Mouse (Mus musculus) mesoderm, embryonic 11.5 days (tissue): ENCODE measurements around the gene Gm6408.
"Not testable (repeated sequence)": the region's sequence is repeated elsewhere in the genome, so short reads cannot be mapped to it uniquely, and the experiment has no call there.

Experiments
- DNase-seq: peaks from one replicate; pipeline ENCODE4 v3.0.0-alpha.2; 2012; ENCODE audit warnings: low read depth, low spot score

The Gm6408 gene

GRCm38 (mm10) chr5:146481665-146482064 is at the start of gene Gm6408:
TSS of gene Gm6408 (plus strand) at chr5:146481965.
- DNase-seq = not testable (repeated sequence)

- no peak for DNase-seq
Observed at GRCm38 (mm10) chr5:146432476-146432875, 49.3 kb upstream of the Gm6408 start.

GRCm38 (mm10) chr5:146435316-146435715 is 46.4 kb upstream of the Gm6408 start:
- DNase-seq = no peak

GRCm38 (mm10) chr5:146436796-146437195 is 45.0 kb upstream of the Gm6408 start:
- DNase-seq = no peak

GRCm38 (mm10) chr5:146439152-146439781 is 42.5 kb upstream of the Gm6408 start:
- DNase-seq = no peak

GRCm38 (mm10) chr5:146440273-146440672 is 41.5 kb upstream of the Gm6408 start:
- no peak for DNase-seq

- no peak for DNase-seq
Observed at GRCm38 (mm10) chr5:146442767-146443166, 39.0 kb upstream of the Gm6408 start.

- DNase-seq = no peak
Observed at GRCm38 (mm10) chr5:146446633-146447032, 35.1 kb upstream of the Gm6408 start.

GRCm38 (mm10) chr5:146451592-146452254 is 30.0 kb upstream of the Gm6408 start:
- DNase-seq = no peak

- DNase-seq = no peak
Observed at GRCm38 (mm10) chr5:146453556-146453955, 28.2 kb upstream of the Gm6408 start.

- DNase-seq = no peak
Observed at GRCm38 (mm10) chr5:146461612-146462011, 20.2 kb upstream of the Gm6408 start.

- no peak for DNase-seq
Observed at GRCm38 (mm10) chr5:146466663-146467062, 15.1 kb upstream of the Gm6408 start.

- DNase-seq = no peak
Observed at GRCm38 (mm10) chr5:146468311-146468710, 13.5 kb upstream of the Gm6408 start.

GRCm38 (mm10) chr5:146470821-146471220 is 10.9 kb upstream of the Gm6408 start:
- DNase-seq = no peak

- DNase-seq = no peak
Observed at GRCm38 (mm10) chr5:146471311-146471710, 10.5 kb upstream of the Gm6408 start.

- no peak for DNase-seq
Observed at GRCm38 (mm10) chr5:146471821-146472220, 9.9 kb upstream of the Gm6408 start.

- DNase-seq = not testable (repeated sequence)
Observed at GRCm38 (mm10) chr5:146479564-146479963, 2.2 kb upstream of the Gm6408 start.

GRCm38 (mm10) chr5:146488959-146489358 is 7.2 kb downstream of the Gm6408 start:
- peak; percentile 6 for DNase-seq

- DNase-seq = not testable (repeated sequence)
Observed at GRCm38 (mm10) chr5:146491063-146491462, 9.3 kb downstream of the Gm6408 start, which contains the start of gene Gm6370. TSS of gene Gm6370 (plus strand) at chr5:146491363.

GRCm38 (mm10) chr5:146502099-146502498 is 20.3 kb downstream of the Gm6408 start, which contains the start of gene 4930449I24Rik:
TSS of gene 4930449I24Rik (plus strand) at chr5:146502399.
- not testable (repeated sequence) for DNase-seq

- not testable (repeated sequence) for DNase-seq
Observed at GRCm38 (mm10) chr5:146513823-146514222, 32.1 kb downstream of the Gm6408 start, which contains the start of gene Gm3402. TSS of gene Gm3402 (plus strand) at chr5:146514123.

GRCm38 (mm10) chr5:146525501-146525900 is 43.7 kb downstream of the Gm6408 start, which contains the start of gene Gm3404:
TSS of gene Gm3404 (plus strand) at chr5:146525801.
- not testable (repeated sequence) for DNase-seq
